Mouse (Mus musculus): ENCODE measurements around the gene Olfr346.

Olfr346 gene

GRCm38 (mm10) chr2:36685488-36685887 is at the start of gene Olfr346:
Gene Olfr346, plus strand, starts transcription at chr2:36685788.
- CTCF ChIA-PET: no interaction called here

DNA sequence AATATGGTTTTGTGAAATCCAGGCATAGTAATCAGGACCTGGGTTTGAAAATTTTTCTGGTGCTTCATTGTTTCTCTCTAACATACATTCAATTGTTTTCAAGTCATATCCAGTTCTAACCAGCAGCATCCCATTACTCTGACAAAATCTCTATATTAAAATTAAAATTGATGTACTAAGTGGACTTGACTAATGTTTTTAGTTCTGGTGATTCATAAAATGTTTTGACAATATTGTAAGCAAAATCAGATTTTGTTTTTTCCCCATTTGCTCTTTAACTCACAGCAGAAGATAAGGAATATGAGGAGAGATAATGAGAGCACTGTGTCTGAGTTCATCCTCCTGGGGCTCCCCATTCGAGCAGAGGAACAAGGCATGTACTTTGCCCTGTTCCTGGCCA is 45.8 kb upstream of the Olfr346 start, which contains the start of gene Olfr345:
Gene Olfr345 (plus strand): TSS at position 301 of the 400 bp plus-strand sequence.
- CTCF ChIA-PET: no interaction called here

GRCm38 (mm10) chr2:36731602-36732001 is 46.0 kb downstream of the Olfr346 start, which contains the start of gene Olfr347:
Gene Olfr347, plus strand, starts transcription at chr2:36731902.
- CTCF ChIA-PET: no interaction called here

DNA sequence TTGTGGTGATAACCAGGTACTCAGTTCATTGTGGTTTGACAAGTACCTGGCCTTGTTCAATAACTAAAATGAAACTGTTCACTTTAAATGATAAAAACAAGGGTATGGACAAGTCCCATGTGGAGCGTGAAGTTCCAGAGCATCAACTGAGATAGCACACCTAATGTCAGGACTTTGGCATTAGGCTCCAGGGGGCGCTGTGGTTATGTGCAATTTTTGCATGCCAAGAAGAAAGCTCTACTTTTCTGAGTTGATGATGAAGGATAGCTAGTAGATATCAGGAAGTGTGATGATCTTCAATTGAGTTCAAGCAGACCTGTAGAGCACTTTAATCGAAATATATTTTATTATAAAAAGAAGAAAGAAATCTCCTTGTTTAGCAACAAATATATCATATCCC is 50.6 kb downstream of the Olfr346 start:
- CTCF ChIA-PET: no interaction called here

Measured in spleen, embryonic (tissue).